Comparison of ENCODE assay signal across 13 mouse cellular contexts in genomic region chr9:118677349-118677748, GRCm38 (mm10).
DNase-seq lines count a peak whose midpoint lies in the region; ATAC-seq and TF ChIP-seq lines count a peak whose summit lies in the region.
"Had no signal": no experiment of that assay in that cellular context is flagged by ENCODE, and none has a peak within 500 bp of the region (broad histone marks: within the 10 kb centered on the region; RNA-seq: fewer than 3 reads in every experiment).

No protein-coding gene starts in this region.

- H3K36me3 ChIP-seq in lung, embryonic 14.5 days (ENCODE audit: insufficient read depth), result peaks cover 13% of the 10 kb centered on the region; the same call in 1 of the 2 replicates
- peaks cover 5% of the 10 kb centered on the region; the same call in 1 of the 2 replicates for H3K36me3 ChIP-seq in embryonic facial prominence, embryonic 14.5 days (ENCODE audit: control insufficient read depth, insufficient read depth, low read length)

- peak overlapping the region; percentile 46; the same call in 1 of the 2 replicates for H3K27ac ChIP-seq in lung, embryonic 14.5 days (ENCODE audit: low read depth)
- H3K27ac ChIP-seq in embryonic facial prominence, embryonic 14.5 days (replicated peaks; ENCODE audit: low read depth, low read length), result peak overlapping the region; percentile 7
- H3K27ac ChIP-seq in left cerebral cortex, adult 2 months, result no peak overlapping the region

- no peaks in the 10 kb centered on the region for H3K27me3 ChIP-seq in lung, embryonic 14.5 days (ENCODE audit: insufficient read depth, low read length)
- H3K27me3 ChIP-seq in embryonic facial prominence, embryonic 14.5 days (replicated peaks; ENCODE audit: control insufficient read depth, insufficient read depth, low read length), result no peaks in the 10 kb centered on the region

- H3K9me3 ChIP-seq in lung, embryonic 14.5 days (ENCODE audit: low read depth, low read length), result no peaks in the 10 kb centered on the region
- no peaks in the 10 kb centered on the region for H3K9me3 ChIP-seq in embryonic facial prominence, embryonic 14.5 days (ENCODE audit: control insufficient read depth, low read length)
- H3K9me3 ChIP-seq: megakaryocyte, embryonic 14.5 days had no signal

- no peak overlapping the region for H3K4me3 ChIP-seq in lung, embryonic 14.5 days (ENCODE audit: low read depth, low read length)
- no peak overlapping the region for H3K4me3 ChIP-seq in embryonic facial prominence, embryonic 14.5 days (ENCODE audit: low read depth, low read length)
- H3K4me3 ChIP-seq in left cerebral cortex, adult 2 months, result no peak overlapping the region
- H3K4me3 ChIP-seq: megakaryocyte, embryonic 14.5 days had no signal

- no peak overlapping the region for H3K9ac ChIP-seq in lung, embryonic 14.5 days
- H3K9ac ChIP-seq in embryonic facial prominence, embryonic 14.5 days (ENCODE audit: low read depth, low read length), result no peak overlapping the region

- H3K4me2 ChIP-seq in lung, embryonic 14.5 days, result no peak overlapping the region
- no peak overlapping the region for H3K4me2 ChIP-seq in embryonic facial prominence, embryonic 14.5 days (ENCODE audit: low read depth, low read length)

- no peak for ATAC-seq in lung, embryonic 14.5 days (ENCODE audit: insufficient read depth)
- no peak for ATAC-seq in embryonic facial prominence, embryonic 14.5 days (ENCODE audit: low read depth)
- ATAC-seq in megakaryocyte progenitor cell, adult 5-6 weeks (replicated peaks; ENCODE audit: poor library complexity), result no peak
- ATAC-seq: forebrain, embryonic 14.5 days had no signal

- TF ChIP-seq CTCF in lung, embryonic 14.5 days (IDR thresholded peaks at IDR 0.05; ENCODE audit: low read depth), result no peak
- no peak for TF ChIP-seq CTCF in left cerebral cortex, adult 2 months (IDR thresholded peaks at IDR 0.05)

- intact Hi-C loops in left cerebral cortex, adult 2 months (cut with DNase I), result no loop called here

- DNase-seq in embryo, embryonic 10.5 days (ENCODE audit: low spot score), result peak; percentile 33
- DNase-seq in embryo, embryonic 11 days, result no peak
- no peak for DNase-seq in lung, embryonic 14.5 days
- no peak for DNase-seq in lung, postnatal 36 days
- peak; percentile 66 for DNase-seq in embryonic facial prominence, embryonic 14.5 days (ENCODE audit: low spot score)
- peak; percentile 47 for DNase-seq in naive thymus-derived CD4-positive, alpha-beta T cell, adult 2 months (ENCODE audit: low read depth)
- no peak for DNase-seq in left cerebral cortex, adult 2 months (ENCODE audit: extremely low spot score in 1 of 2, low spot score in 2 of 2)
- DNase-seq: cerebellum, postnatal 10 days; kidney, postnatal 25 days; left cerebral cortex, postnatal 4 days had no signal

- peaks cover 23% of the 10 kb centered on the region for H3K4me1 ChIP-seq in lung, embryonic 14.5 days (ENCODE audit: insufficient read depth)
- peaks cover 20% of the 10 kb centered on the region for H3K4me1 ChIP-seq in embryonic facial prominence, embryonic 14.5 days (ENCODE audit: control insufficient read depth, insufficient read depth, low read length)

- 27% methylated on average over 9 of the region's 9 CpGs for WGBS in lung, embryonic 14.5 days
- WGBS in embryonic facial prominence, embryonic 14.5 days, result 9% methylated on average over 9 of the region's 9 CpGs

Comparison
In these comparisons a context has a peak if more than half of its experiments do, and no peak if none do; other contexts are left out.
1. DNase-seq: peak in embryo, embryonic 10.5 days (single experiment), embryonic facial prominence, embryonic 14.5 days (single experiment) and naive thymus-derived CD4-positive, alpha-beta T cell, adult 2 months (single experiment); none in embryo, embryonic 11 days (single experiment), lung, embryonic 14.5 days (single experiment), lung, postnatal 36 days (single experiment) and left cerebral cortex, adult 2 months (0 of 2).